Mouse (Mus musculus) liver, embryonic 11.5 days (tissue): Measurements from ENCODE around the gene Tbxas1. TPM values are rescaled to one million over a fixed set of nuclear protein-coding genes. Genes with fewer than 3 reads are reported as not detected.
A peak's percentile ranks its signal among the peaks of the same experiment; 100 is the strongest.

ENCODE experiments used
- ATAC-seq: fragments of 200-750 bp; cut with Nextera tagmentation; replicated peaks from 2 replicates; pipeline ENCODE4 v1.8.0; 2017; ENCODE audit warnings: moderate number of reproducible peaks, mild to moderate bottlenecking, moderate TSS enrichment, moderate library complexity; ENCODE audit not compliant: low FRiP score
- DNase-seq: peaks from one replicate; pipeline ENCODE4 v3.0.0-alpha.2; 2017; ENCODE audit warnings: low spot score
- H3K27ac ChIP-seq: fragments of 300-500 bp; sonication (generic); 2 replicates; pipeline ENCODE4 v1.5.1; 2014; ENCODE audit warnings: mild to moderate bottlenecking, low read depth, low read length, control low read depth
- H3K27me3 ChIP-seq: fragments of 300-500 bp; sonication (generic); replicated peaks from 2 replicates; pipeline ENCODE4 v1.6.1; 2014; ENCODE audit warnings: low read length, mixed read lengths; ENCODE audit not compliant: control insufficient read depth, insufficient read depth
- H3K36me3 ChIP-seq: fragments of 300-500 bp; sonication (generic); 2 replicates; pipeline ENCODE4 v1.6.1; 2014; ENCODE audit warnings: mild to moderate bottlenecking, low read length, moderate library complexity, mixed read lengths; ENCODE audit not compliant: control insufficient read depth, insufficient read depth
- H3K4me1 ChIP-seq: fragments of 300-500 bp; sonication (generic); replicated peaks from 2 replicates; pipeline ENCODE4 v1.6.1; 2014; ENCODE audit warnings: low read length, mixed read lengths; ENCODE audit not compliant: control insufficient read depth, insufficient read depth
- H3K4me2 ChIP-seq: fragments of 300-500 bp; sonication (generic); 2 replicates; pipeline ENCODE4 v1.6.1; 2014; ENCODE audit warnings: mild to moderate bottlenecking, control low read depth, moderate library complexity
- H3K4me3 ChIP-seq: fragments of 300-500 bp; sonication (generic); 2 replicates; pipeline ENCODE4 v1.5.1; 2014; ENCODE audit warnings: low read depth, low read length, control low read depth
- H3K9ac ChIP-seq: fragments of 300-500 bp; sonication (generic); 2 replicates; pipeline ENCODE4 v1.6.1; 2014; ENCODE audit warnings: low read depth, low read length, control low read depth
- H3K9me3 ChIP-seq: fragments of 300-500 bp; sonication (generic); 2 replicates; pipeline ENCODE4 v1.6.1; 2016; ENCODE audit warnings: low read length, inconsistent platforms, mixed read lengths; ENCODE audit not compliant: control insufficient read depth
- WGBS: fragments of 180-500 bp; shearing (Covaris S2); extraction: QIAGEN DNeasy Blood & Tissue Kit; methylation state at CpG from one replicate; pipeline ENCODE4 v1.1.7; 2014; 5-methylcytosine and 5-hydroxymethylcytosine counted together
- polyA plus RNA-seq: library from polyadenylated mRNA; unstranded; fragments of >200 nt; fragmentation: Nextera tagmentation; extraction: Ambion mirVana; gene quantifications from 2 replicates; pipeline ENCODE4 v1.2.1, GENCODE M21; 2014

Gene Tbxas1
- polyA plus RNA-seq, 1 experiment from 2014 or later = 12.0 TPM

DNA sequence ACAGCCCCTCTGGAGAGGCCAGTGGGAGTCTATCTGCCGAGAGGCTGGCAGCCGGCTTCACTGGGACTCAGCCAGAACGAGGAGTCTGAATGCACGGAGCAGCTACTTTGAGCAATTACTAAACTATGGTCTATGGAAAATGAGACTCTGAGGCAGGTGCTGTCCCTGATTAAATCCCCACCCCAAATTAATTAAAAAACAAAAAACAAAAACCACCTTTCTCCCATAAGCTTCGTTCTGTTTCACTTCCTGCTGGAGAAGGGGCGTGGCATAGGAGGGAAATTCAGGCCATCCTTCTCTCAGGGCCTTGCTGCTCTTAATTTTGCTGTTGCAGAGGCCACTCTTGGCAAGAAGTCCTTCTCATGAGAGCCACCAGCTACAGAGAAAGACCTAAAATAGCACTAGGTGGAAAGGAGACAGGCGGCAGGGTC is 180.6 kb downstream of the Tbxas1 start:
- Histone ChIP-seq H3K4me2 (no peak overlapping the region), H3K27me3 (no peaks in the 10 kb centered on the region), H3K4me3 (no peak overlapping the region), H3K27ac (no peak overlapping the region), H3K9me3 (no peaks in the 10 kb centered on the region), H3K36me3 (no peaks in the 10 kb centered on the region), H3K4me1 (peaks cover 22% of the 10 kb centered on the region), H3K9ac (no peak overlapping the region; the same call in 1 of the 2 replicates)
- 72% methylated on average over 7 of the region's 7 CpGs for WGBS
- ATAC-seq (no peak), DNase-seq (no peak)

DNA sequence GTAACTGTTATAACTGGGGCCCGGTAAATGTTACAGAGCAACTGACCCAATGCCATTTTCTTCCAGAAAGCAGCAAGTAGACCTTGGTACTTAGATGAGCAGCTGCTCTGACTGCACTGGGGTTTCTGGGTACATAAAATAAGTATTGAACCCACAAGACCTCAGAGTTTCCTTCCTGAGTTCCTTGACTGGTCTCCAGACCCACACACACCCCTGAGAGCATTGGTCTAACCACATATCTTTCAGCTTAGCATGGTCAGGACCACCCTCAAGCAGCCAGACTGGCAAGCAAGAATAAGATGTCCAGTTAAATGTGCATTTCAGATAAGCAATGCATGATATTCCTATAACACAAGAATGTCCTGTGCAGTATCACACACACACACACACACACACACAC is 182.0 kb downstream of the Tbxas1 start:
- DNase-seq (no peak), ATAC-seq (no peak)
- H3K4me1 ChIP-seq = peaks cover 27% of the 10 kb centered on the region
- no peak overlapping the region for H3K4me3 ChIP-seq
- 83% methylated on average over 1 of the region's 1 CpGs for WGBS
- H3K9ac ChIP-seq = no peak overlapping the region
- H3K27ac ChIP-seq = no peak overlapping the region
- no peak overlapping the region for H3K4me2 ChIP-seq
- H3K9me3 ChIP-seq = no peaks in the 10 kb centered on the region
- no peaks in the 10 kb centered on the region for H3K36me3 ChIP-seq
- H3K27me3 ChIP-seq = no peaks in the 10 kb centered on the region

DNA sequence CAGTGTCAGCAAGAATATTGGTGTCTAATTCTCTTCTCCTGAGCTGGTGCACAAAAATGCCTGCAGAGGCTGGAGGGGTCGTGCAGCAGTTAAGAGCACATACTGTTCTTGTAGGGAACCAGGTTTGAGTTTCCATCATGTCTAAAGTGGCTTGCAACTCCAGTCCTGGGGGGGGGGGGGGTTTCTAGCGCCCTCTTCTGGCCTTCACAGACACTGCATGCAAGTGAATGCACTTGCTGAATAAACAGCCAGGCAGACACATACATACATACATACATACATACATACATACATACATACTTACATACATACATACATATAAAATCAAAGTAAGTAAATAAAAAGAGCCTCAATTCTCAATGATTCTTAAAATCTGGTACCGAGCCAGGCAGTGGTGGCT is 183.2 kb downstream of the Tbxas1 start:
- Histone ChIP-seq H3K27me3 (no peaks in the 10 kb centered on the region), H3K9ac (no peak overlapping the region), H3K4me2 (no peak overlapping the region), H3K27ac (peak overlapping the region; percentile 51; the same call in 1 of the 2 replicates), H3K4me3 (no peak overlapping the region), H3K4me1 (peaks cover 27% of the 10 kb centered on the region), H3K9me3 (no peaks in the 10 kb centered on the region), H3K36me3 (no peaks in the 10 kb centered on the region)
- ATAC-seq = no peak
- DNase-seq = no peak
- WGBS = 56% methylated on average over 3 of the region's 3 CpGs

DNA sequence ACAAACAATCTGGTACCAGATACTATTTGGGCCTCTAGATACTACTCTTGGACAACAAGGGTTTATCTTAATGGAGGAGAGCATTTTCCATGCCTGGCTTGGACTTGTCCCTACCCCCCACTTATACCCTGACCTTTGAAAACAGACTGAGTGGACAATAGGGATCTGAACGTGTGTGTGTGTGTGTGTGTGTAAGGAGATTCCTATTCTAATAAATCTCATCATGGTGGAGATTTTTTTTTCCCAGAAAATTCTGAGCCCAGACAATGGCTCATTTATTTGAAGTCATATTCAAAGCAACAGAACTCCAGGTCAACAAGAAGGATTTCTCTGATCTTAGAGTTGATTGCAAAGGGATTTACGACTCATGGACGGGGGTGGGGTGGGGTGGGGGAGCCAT is 183.7 kb downstream of the Tbxas1 start:
- ATAC-seq = no peak
- WGBS = 29% methylated on average over 3 of the region's 3 CpGs
- peak overlapping the region; percentile 51 for H3K27ac ChIP-seq

DNA sequence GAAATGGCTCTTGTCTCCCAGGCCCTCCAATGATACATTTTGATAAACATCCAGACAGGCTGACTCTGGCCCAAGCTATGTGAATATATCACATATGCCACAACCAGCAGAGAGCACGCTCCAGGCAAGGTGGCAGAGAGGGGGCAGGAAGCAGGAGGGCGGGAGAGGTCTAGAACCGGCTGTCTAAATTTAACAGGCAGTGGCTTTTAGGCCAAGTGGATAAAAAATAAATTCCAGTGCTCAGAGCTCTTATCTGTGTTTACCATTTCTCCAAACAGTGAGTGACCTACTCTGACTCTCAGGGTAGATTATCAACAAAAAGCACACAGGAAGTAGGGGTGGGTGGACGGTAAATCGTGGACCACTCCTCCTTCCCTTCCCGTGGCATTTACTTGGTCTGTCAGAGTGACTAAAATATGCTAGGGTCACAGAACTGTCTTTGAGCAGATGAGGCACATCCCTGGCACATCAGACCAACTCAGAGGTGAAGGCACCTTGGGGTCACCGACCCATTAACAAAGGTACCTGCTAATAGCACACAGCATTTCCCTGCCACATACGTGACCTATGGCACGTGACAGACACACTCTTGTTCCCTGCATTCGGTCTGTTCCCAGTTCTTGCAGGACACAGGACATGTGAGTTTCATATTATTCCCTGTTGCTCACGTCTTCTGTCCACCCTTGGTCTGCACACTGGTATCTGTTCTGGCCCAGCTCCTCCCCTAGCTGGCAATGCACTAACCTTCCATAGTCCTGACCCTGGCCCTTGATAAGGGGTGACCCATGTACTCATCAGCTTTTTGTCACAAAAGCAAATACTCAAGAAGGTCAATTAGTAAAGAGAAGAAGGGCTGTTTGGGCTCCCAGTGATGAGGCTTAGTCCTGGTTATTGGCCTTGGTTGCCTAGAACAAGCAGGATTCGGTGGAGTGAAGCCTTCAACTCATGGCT is 184.6 kb downstream of the Tbxas1 start:
- DNase-seq (peak; percentile 60), ATAC-seq (peak; percentile 75)
- peak overlapping the region; percentile 51 for H3K27ac ChIP-seq
- H3K4me2 ChIP-seq = peak overlapping the region; percentile 28
- H3K4me3 ChIP-seq = no peak overlapping the region
- H3K9ac ChIP-seq = 0 out of 2 replicates have a peak overlapping the region, but pooled peaks have one; percentile 10
- H3K36me3 ChIP-seq = no peaks in the 10 kb centered on the region
- WGBS = 24% methylated on average over 12 of the region's 12 CpGs
- no peaks in the 10 kb centered on the region for H3K27me3 ChIP-seq
- peaks cover 27% of the 10 kb centered on the region for H3K4me1 ChIP-seq
- H3K9me3 ChIP-seq = no peaks in the 10 kb centered on the region

More for the DNA sequence above, 183.7 kb downstream of the Tbxas1 start:
- Histone ChIP-seq H3K36me3 (no peaks in the 10 kb centered on the region), H3K9me3 (no peaks in the 10 kb centered on the region), H3K4me1 (peaks cover 27% of the 10 kb centered on the region), H3K9ac (no peak overlapping the region), H3K4me3 (no peak overlapping the region), H3K4me2 (peak overlapping the region; percentile 28; the same call in 1 of the 2 replicates), H3K27me3 (no peaks in the 10 kb centered on the region)
- no peak for DNase-seq

DNA sequence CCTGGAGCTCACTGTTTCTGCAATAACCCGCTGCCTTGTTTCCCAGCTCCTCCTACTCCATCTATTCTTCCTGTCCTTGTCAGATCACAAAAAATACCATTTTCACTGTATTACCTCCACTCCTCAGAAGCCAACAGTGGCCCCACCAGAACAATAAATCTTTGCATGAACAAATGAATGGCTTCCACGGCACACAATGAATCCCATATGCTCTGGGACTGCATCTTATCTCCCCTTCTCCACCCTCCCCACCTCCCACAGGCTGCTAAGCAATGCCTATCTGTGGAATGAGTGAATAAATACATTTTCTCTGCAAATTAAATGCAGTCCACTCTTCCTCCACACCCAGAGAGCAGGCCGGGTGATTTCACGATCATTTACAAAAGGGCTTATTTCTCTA is 186.0 kb downstream of the Tbxas1 start:
- WGBS = 39% methylated on average over 4 of the region's 4 CpGs
- H3K4me3 ChIP-seq = no peak overlapping the region
- no peak overlapping the region for H3K9ac ChIP-seq
- no peak for ATAC-seq
- peaks cover 23% of the 10 kb centered on the region for H3K4me1 ChIP-seq
- no peak overlapping the region for H3K4me2 ChIP-seq
- H3K27me3 ChIP-seq = no peaks in the 10 kb centered on the region
- no peak for DNase-seq
- no peaks in the 10 kb centered on the region for H3K9me3 ChIP-seq
- peak overlapping the region; percentile 51 for H3K27ac ChIP-seq
- H3K36me3 ChIP-seq = no peaks in the 10 kb centered on the region

DNA sequence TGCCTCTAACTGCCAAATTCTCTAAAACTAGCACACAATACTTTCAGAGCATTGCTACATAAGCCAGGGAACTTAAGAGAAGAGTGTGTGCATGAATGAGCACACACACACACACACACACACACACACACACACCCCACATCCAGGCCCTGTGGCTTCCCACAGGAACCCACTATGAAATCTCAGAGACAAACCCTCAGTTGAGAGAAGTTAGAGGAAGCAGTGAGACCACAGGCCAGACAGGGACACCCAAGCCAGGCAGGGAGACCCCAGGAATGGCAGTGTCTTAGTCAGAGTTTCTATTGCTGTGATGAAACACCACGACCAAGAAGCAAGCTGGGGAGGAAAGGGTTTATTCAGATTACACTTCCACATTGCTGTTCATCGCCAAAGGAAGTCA is 188.3 kb downstream of the Tbxas1 start:
- H3K27ac ChIP-seq = no peak overlapping the region
- 40% methylated on average over 2 of the region's 2 CpGs for WGBS

DNA sequence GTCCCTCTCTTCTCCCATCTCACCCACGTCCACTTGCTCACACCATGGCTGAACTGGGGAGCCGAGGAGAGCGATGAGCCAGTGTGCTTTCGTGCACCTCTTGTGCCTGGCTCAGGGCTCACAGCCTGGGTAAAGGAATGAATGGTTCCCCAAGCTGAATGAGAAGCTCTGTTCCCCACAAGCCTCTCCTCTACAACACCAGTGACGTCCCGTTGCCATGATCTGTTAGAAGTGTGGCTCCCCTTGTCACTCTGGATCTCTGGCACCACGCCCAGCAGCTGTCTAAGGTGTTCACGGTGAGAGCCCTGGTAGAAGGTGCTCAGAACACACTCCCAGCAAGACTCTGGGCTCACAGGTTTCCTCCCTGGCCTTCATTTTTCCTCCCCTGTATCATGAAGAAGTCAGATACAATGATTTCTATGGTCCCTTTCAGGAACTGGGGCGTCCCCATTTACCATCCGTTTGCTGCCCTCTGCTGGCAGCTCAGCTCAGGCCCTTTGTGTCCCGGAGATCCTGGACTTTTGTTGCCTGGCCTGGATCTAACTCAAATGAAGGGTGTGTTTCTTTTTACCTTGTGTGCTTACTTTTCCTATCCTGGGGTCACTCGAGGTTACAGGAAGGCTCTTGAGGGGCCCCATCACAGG is 191.9 kb downstream of the Tbxas1 start:
- DNase-seq (peak; percentile 74), ATAC-seq (no peak; the same call in 1 of the 2 replicates)
- 50% methylated on average over 12 of the region's 12 CpGs for WGBS
- H3K4me2 ChIP-seq = no peak overlapping the region
- no peaks in the 10 kb centered on the region for H3K27me3 ChIP-seq
- no peak overlapping the region; the same call in 1 of the 2 replicates for H3K27ac ChIP-seq
- no peaks in the 10 kb centered on the region for H3K9me3 ChIP-seq
- no peak overlapping the region for H3K9ac ChIP-seq
- H3K4me3 ChIP-seq = no peak overlapping the region
- no peaks in the 10 kb centered on the region for H3K4me1 ChIP-seq
- no peaks in the 10 kb centered on the region for H3K36me3 ChIP-seq

More for the DNA sequence above, 188.3 kb downstream of the Tbxas1 start:
- Histone ChIP-seq H3K27me3 (no peaks in the 10 kb centered on the region), H3K9ac (no peak overlapping the region), H3K4me2 (no peak overlapping the region), H3K9me3 (no peaks in the 10 kb centered on the region), H3K4me1 (peaks cover 23% of the 10 kb centered on the region), H3K36me3 (no peaks in the 10 kb centered on the region), H3K4me3 (no peak overlapping the region)
- no peak for DNase-seq
- no peak for ATAC-seq
